Mouse (Mus musculus) erythroid progenitor cell, adult 5-6 weeks (primary cell): ENCODE data around the gene Gls2. TPM values are rescaled to one million over a fixed set of nuclear protein-coding genes. Genes with fewer than 3 reads are reported as not detected.

Source experiments
- ATAC-seq: replicated peaks from 2 replicates; pipeline ENCODE4 v1.8.0; 2016; ENCODE audit warnings: moderate number of reproducible peaks, mild to moderate bottlenecking, moderate TSS enrichment, inconsistent platforms; ENCODE audit not compliant: poor library complexity, low FRiP score, severe bottlenecking
- total RNA-seq, 2 experiments: library from RNA; stranded (forward) in 1 of 2; stranded (reverse) in 1 of 2; fragments of 150-400 nt in 1 of 2; fragments of 186-747, 209-891 nt in 1 of 2; gene quantifications; 2 replicates each; pipeline versions ENCODE4 v1.2.3 to v1.2.4; 2015 to 2017; ENCODE audit warnings: low replicate concordance in 2 of 2

Gls2 gene
- total RNA-seq, 2 experiments from 2014 or later, result 12.6 TPM; not detected in 1

DNA sequence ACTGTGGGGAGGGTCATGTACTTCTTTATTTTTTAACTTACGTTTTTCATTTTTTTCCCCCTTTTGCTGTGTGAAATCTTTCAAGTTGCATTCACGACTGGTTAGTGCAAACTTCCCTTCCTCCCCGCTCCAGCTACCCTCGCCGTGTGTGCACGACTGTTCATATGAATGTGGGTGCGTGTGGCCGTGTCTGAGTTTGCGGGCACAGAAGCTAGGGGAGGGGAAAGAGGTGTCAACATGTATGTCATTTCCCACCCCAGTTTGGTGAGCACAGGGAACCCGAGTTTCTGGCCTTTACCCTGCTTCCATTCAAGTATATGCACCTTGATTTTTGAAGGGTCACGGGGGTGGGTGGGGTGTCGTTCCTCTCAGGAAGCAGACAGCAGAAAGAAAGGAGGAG is 36.3 kb downstream of the Gls2 start:
- ATAC-seq, result no peak

DNA sequence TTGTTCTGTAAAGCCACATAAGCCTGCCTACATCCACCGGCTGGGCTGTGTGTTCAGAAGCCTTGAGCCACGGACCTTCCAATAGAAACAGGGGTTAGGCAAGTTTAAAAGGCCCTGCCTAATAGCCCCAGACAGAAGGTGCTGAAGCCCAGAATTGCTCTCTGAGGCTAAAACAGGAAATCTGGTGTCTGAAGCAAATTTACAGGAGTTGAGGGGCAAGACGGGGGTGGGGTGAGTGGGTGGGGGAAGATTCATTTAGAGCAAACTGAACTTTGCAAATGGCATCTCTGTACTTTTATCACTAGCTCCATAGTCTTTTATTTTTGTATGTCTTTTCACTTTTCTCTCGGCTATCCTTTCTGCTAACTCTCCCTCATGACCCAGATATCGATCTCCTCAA is 36.9 kb downstream of the Gls2 start:
- no peak for ATAC-seq

DNA sequence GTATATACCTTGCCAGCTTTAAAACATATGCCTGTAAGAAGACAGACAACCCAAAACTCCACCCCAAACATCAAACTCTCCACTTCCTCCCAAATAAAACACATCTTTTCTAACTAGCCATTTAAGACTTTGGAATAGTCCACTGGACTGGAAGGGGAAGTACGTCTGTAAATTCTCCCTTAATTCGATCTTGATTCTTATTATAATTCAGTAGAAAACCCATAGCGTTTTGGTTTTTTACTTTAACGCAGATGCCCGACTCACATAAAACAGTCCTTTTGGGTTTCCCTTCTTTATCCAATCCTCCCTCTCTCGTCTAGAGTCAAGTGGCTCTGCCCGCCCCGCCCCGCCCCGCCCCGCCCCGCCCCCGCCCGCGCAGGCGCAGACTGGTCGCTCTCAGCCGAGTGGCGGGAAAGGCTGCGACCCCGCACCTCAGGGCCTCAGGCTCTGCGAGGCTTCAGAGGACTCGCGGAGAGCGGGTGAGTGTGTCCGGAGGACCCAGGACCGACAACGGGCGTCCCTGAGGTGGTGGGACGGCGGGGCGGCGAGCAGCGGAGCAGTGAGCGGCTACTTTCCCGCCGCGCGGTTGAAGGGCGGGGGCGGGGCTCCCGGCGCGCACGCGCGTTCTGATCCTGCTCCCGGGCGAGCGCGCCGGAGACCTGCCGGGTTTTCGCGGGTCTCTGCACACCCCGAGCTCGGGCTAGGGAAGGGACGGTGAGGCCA is 37.6 kb downstream of the Gls2 start, which contains the start of gene Timeless:
Gene Timeless (plus strand): TSS at position 369 of the 723 bp plus-strand sequence.
- peak; percentile 76 for ATAC-seq

DNA sequence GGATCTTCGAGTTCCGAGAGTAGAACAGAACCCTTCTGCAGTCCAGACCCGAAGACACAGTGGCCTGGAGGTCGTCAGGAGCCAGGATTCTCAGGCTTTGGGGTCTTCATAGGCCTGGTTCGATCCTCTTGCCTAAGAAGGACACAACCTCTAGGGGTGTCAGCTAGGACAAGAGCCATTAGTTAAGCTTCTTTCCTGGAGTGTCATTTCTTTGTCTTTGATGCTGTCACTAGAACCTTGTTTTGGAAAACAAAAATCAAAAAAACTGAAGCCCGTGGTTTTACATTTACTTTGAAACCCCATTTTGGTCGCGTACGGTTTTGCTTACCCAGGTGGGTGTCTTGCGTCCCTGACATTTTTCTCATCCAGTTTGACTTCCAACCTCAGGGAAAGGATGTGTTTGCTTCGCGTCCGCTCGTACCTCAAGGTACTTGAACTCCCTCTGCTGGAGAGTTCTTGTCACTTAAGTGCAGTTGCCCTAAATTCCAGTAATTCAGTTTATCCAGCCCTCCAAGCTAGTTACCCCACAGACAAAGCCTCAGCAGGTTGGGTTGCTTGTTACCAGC is 38.2 kb downstream of the Gls2 start:
- peak; percentile 84 for ATAC-seq

DNA sequence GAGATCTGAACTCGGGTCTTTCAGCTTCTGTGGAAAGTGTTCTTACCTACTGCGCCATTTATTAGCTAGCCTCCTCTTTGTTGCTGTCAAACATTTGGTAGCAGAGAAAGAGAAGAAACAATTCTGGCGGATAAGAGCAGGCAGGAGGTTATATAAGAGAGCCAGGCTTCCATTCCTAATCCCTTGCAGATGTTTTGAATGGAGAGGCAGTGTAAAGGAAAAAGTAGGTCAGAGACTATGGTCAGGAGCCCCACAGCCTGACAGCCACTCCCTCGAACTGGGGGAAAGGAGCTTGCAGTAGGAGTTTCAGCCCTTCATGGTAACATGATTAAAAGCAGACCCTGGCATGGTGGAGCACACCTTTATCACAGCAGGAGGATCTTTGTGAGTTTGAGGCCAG is 42.1 kb downstream of the Gls2 start:
- no peak for ATAC-seq

DNA sequence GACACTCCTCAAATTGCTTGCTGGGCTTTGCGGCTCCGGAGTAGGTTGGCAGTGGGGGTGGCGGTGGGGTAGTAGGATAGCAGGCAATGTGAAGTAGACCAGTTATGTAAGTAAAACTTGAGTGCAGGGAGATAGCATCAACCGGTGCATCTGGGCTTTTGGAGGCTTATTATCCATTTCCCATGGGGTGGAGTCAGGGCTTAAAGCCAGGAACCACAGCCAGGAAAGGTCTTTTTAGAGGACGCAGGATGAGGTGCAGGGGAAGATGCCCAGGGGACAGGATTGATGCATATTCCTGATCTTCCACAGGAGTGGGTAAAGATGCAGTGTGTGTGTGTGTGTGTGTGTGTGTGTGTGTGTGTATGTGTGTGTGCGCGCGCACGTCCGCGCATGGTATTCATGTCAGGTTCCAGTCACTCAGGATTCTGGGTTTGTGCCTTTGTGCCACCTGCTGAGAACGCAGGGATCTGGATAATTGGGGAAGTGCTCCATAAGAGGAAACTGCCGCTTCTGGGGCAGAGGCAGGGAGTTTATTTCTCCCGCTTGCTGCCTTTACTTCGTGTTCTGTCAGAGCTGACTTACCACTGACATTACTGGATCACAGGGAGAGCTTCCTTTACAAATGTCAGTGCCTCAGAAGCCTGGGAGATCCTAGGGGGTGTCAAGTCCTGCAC is 43.7 kb downstream of the Gls2 start:
- no peak for ATAC-seq

DNA sequence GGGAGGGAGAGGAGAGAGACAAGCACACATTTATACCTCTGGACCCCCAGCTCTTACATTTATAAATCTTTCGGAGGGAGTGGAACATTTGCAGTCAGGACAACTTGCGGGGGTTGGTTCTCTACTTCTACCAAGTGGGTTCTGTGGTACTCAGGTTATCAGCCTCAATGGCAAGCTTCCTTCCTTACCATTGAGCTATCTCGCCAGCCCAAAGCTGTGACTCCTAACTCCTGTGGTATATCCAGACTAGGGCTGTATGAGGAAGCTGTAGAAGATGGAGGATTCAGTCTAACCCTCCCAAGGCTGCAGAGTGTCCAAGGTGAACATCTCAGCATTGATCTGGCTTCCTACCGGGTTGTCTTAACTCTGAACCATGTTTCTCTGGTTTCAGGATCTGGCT is 44.9 kb downstream of the Gls2 start:
- ATAC-seq, result no peak

DNA sequence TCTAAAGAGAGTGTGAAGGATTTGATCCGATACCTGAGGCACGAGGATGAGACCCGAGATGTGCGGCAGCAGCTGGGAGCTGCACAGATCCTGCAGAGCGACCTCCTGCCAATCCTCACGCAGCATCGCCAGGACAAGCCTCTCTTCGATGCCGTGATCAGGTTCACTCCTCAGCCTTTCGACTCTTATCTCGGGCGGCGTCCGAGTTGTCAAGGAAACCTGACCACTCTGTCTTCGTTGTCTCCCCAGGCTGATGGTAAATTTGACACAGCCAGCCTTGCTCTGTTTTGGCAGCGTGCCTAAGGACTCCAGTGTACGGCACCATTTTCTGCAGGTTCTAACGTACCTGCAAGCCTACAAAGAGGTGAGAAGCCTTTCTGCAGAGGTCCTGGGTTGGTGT is 45.9 kb downstream of the Gls2 start:
- peak; percentile 56 for ATAC-seq

DNA sequence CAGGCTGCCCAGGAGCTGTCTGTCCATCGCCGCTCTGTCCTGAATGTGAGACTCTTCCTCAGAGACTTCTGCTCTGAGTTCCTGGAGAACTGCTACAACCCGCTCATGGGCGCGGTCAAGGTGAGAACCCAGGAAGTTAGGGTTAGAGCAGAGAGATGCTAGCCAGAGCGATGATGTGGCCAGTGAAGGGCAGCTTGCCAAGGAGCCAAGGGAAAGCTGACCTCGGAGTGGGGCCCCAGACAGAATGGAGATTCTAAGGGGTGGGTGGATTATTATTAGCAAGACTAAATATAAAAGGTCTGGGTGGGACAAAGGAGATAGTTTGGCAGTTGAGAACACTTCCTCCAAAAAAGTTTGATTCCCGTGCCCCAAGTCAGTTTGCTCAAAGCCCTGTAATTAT is 49.0 kb downstream of the Gls2 start:
- no peak for ATAC-seq

DNA sequence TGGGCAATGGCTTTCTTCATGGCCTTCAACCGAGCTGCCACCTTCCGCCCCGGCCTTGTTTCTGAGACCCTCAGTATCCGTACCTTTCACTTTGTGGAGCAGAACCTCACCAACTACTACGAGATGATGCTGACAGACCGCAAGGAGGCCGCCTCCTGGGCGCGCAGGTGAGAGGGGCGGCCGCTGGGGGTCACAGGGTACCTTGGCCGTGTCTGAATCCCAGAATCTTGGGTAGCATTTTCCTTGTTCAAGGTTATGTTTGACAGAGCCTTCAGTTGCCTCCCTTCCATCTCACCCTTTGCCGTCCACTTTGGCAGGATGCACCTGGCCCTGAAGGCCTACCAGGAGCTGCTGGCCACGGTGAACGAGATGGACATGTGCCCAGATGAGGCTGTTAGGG is 49.9 kb downstream of the Gls2 start:
- no peak for ATAC-seq

DNA sequence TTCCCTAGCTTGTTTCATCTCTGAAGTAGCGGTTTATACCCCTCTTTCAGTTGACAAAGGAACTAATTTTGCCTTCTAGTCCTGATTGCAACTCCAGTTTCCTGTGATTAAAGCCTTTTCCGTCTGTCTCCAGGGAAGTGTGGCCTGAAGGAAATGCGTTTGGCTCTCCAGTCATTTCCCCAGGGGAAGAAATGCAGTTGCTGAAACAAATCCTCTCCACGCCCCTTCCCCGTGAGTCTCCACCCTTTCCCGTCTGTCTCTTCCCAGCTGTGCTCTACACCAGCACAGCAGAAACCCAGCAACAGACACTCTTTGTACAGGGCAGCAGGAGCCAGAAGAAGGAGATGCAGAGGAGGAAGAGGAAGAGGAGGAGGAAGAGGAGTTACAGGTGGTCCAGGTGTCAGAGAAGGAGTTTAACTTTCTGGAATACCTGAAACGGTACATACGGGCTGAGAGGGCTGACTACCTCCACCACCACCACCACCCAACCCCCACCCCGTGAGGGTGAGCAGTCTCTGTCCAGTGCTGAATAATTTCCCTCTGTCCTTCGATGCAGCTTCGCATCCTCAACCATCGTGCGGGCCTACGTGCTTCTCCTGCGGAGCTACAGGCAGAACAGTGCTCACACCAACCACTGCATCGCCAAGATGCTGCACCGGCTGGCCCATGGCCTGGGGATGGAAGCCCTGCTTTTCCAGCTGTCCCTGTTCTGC is 52.9 kb downstream of the Gls2 start:
- ATAC-seq, result no peak

DNA sequence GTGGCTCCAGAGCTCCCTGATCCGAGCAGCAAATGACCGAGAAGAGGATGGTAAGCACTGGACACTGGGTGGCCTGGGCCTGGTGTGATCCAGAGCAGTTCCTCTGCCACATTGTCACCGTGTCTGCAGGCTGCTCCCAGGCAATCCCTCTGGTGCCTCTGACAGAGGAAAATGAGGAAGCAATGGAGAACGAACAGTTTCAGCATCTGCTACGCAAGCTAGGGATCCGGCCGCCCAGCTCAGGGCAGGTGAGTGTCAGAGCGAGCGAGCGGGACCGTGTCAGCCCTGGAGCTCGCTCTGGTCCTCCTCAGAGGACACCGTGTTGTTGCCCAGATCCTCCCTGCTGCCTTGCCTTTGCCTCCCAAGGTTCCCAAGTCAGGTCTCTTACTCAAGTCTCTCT is 56.3 kb downstream of the Gls2 start:
- ATAC-seq, result no peak

DNA sequence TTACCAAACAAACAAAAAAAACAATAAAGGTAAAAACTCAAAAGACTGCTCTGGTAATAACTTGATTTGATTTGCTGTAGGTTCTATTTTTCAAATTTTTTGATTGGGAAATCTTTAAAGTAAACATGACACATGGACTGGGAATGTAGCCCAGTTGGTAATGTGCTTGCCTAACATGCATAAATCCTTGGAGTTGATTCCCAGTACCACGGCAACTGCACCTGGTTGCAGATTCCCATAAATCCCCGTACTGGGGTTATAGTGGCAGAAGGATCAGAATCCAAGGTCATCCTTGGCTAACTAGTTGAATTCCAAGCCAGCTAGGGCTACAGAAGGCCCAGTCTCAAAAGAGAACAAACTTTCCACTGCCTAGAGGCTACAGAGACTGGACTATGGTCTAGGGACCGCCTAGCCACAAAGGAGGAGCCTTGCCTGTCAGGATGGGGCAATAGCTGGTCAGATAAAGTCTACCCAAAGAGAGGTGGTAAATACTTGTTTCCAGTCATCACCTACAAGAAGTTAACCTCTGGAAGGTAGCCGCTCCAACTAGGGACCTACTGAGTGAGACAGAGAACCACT is 59.5 kb downstream of the Gls2 start, which contains the start of gene Apon:
Gene Apon (plus strand): TSS at position 420 of the 579 bp plus-strand sequence.
- no peak for ATAC-seq

DNA sequence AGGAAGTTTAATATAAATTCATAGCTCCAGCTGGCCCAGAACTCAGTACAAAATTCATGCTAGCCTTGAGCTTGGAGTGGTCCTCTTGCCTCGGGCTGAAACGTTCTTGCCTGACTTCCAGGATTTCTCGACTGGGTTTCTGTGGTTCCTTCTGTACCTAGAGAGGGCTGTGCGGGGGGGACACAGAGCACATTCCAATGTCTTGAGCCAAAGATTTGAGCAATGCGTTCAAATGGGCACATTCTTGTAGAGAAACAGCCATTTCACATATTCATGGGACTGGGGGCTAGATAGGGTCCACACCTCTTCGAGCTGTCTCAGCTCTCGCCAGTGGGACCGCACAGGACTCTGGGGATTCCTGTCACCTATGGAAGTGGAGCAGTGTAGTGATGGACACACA is 61.7 kb downstream of the Gls2 start:
- ATAC-seq, result no peak

DNA sequence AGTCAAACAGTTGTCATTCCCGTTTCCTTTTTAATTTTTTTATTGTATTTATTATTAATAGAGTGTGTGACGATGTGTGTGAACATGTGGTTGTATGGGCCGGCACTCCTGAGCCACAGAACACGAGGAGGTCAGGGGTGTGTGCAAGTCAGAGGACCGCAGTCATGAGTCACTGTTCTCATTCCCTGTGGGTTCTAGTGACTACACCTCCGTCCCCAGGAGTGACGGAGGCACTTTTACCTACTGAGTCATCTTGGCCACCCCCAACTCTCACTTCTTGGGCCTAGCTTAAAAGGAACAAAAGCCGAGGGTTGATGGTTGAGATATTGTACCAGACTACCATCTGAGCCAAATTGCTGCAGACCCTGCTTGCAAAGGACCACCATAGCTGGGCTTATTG is 62.1 kb downstream of the Gls2 start:
- no peak for ATAC-seq

DNA sequence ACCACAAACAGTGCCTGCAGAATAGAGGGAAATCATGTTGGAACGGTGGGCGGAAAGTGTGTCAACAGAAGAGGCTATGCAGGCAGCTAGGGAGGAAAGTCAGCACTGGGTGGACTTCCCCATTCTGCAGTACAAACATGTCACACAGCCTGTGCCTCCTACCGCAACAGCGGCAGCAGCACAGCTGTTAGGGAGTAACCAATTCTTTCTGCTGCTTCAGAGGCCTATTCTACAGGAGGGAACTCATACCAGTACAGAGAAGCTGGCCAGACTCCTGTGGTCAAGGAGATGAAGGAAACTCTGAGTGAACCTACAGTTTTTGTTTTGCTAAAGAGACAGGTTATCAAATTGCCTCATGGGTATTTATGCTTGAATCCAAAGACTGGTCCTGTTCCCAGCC is 64.7 kb downstream of the Gls2 start:
- no peak for ATAC-seq
